Comparison of ENCODE assay signal across 25 mouse cellular contexts in the genomic region with DNA sequence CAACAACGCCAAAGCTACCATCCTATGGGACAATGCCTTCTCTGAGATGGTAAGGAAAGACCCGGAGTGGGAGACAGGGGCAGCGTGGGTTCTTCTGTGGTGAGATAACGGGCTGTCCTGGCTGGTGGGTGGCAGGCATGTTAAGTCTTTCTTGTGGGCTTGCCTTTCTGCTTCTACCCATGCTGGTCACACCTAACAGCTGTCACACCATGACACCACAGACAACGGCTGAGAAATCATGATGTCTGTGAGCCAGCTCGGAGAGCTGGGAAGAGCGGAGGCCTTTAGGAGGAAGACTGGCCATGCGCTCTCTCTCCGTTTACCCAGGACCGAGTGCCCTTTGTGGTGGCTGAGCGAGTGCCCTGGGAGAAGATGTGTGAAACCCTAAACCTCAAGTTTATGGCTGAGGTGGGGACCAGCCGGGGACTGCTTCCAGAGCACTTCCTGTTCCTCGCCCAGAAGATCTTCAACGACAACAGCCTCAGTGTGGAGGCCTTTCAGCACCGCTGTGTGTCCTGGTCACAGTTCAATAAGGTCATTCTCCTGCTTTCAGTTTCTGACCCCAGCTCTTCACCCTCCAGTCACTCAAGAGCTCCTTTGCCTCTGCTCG. TPM values are rescaled to one million over a fixed set of nuclear protein-coding genes. Genes with fewer than 3 reads are reported as not detected.
DNase-seq lines count a peak whose midpoint lies in the region; ATAC-seq lines count a peak whose summit lies in the region.
"Had no signal": no experiment of that assay in that cellular context is flagged by ENCODE, and none has a peak within 500 bp of the region (broad histone marks: within the 10 kb centered on the region; RNA-seq: fewer than 3 reads in every experiment).

No protein-coding gene starts in this region.

- peaks cover 64% of the 10 kb centered on the region for H3K36me3 ChIP-seq in kidney, embryonic 15.5 days
- peaks cover 28% of the 10 kb centered on the region for H3K36me3 ChIP-seq in splenic B cell, adult 2 months (ENCODE audit: control insufficient read depth, insufficient read depth, low read length, poor library complexity, severe bottlenecking)
- H3K36me3 ChIP-seq: midbrain, embryonic 12.5 days; neural tube, embryonic 15.5 days had no signal

- H3K4me3 ChIP-seq in kidney, embryonic 15.5 days (replicated peaks), result no peak overlapping the region
- H3K4me3 ChIP-seq: embryonic facial prominence, embryonic 12.5 days; erythroblast, embryonic 14.5 days; forebrain, embryonic 13.5 days; heart, embryonic 12.5 days; layer of hippocampus, adult 2 months; midbrain, embryonic 12.5 days; neural tube, embryonic 15.5 days had no signal

- H3K27me3 ChIP-seq in kidney, embryonic 15.5 days, result no peaks in the 10 kb centered on the region
- H3K27me3 ChIP-seq in splenic B cell, adult 2 months (ENCODE audit: control insufficient read depth, insufficient read depth, low read length, poor library complexity, severe bottlenecking), result no peaks in the 10 kb centered on the region
- H3K27me3 ChIP-seq: embryonic facial prominence, embryonic 12.5 days; heart, embryonic 12.5 days had no signal

- H3K27ac ChIP-seq in kidney, embryonic 15.5 days, result peak overlapping the region; percentile 30; the same call in 1 of the 2 replicates
- H3K27ac ChIP-seq: embryonic facial prominence, embryonic 12.5 days; forebrain, embryonic 13.5 days; layer of hippocampus, adult 2 months; midbrain, embryonic 12.5 days; neural tube, embryonic 15.5 days had no signal

- H3K9me3 ChIP-seq in kidney, embryonic 15.5 days (replicated peaks), result no peaks in the 10 kb centered on the region
- H3K9me3 ChIP-seq: embryonic facial prominence, embryonic 12.5 days; forebrain, embryonic 13.5 days; heart, embryonic 12.5 days; midbrain, embryonic 12.5 days; neural tube, embryonic 15.5 days had no signal

- no peak for DNase-seq in kidney, postnatal 36 days
- peak; percentile 50 for DNase-seq in splenic B cell, adult 2 months (ENCODE audit: low read depth, low spot score)
- DNase-seq in heart, postnatal 4 days, result no peak
- no peak for DNase-seq in left cerebral cortex, adult 11 months (ENCODE audit: low spot score)
- DNase-seq: adrenal gland, adult 8-10 months; B cell, adult 2 months; cerebellum, adult 9-10 months; heart, postnatal 14 days; lung, embryonic 14.5 days; lung, postnatal 36 days; right cerebral cortex, postnatal 25 days; thymus, postnatal 36 days had no signal

- H3K4me1 ChIP-seq in kidney, embryonic 15.5 days, result peaks cover 34% of the 10 kb centered on the region
- H3K4me1 ChIP-seq: forebrain, embryonic 13.5 days; midbrain, embryonic 12.5 days; neural tube, embryonic 15.5 days had no signal

- H3K9ac ChIP-seq in kidney, embryonic 15.5 days, result no peak overlapping the region
- H3K9ac ChIP-seq: embryonic facial prominence, embryonic 12.5 days; forebrain, embryonic 13.5 days; heart, embryonic 12.5 days; lung, embryonic 14.5 days; midbrain, embryonic 12.5 days; neural tube, embryonic 15.5 days had no signal

- 51% methylated on average over 16 of the region's 16 CpGs for WGBS in kidney, embryonic 15.5 days

- no peak for ATAC-seq in kidney, embryonic 15.5 days (replicated peaks; ENCODE audit: low FRiP score)
- ATAC-seq in common myeloid progenitor, adult 5-6 weeks (replicated peaks; ENCODE audit: low read depth, poor library complexity, severe bottlenecking), result peak; percentile 82
- peak; percentile 67 for ATAC-seq in megakaryocyte progenitor cell, adult 5-6 weeks (replicated peaks; ENCODE audit: poor library complexity)
- ATAC-seq: forebrain, embryonic 13.5 days; hindbrain, embryonic 16.5 days; intestine, postnatal 0 days had no signal

- no peak overlapping the region for H3K4me2 ChIP-seq in kidney, embryonic 15.5 days
- H3K4me2 ChIP-seq: embryonic facial prominence, embryonic 12.5 days; forebrain, embryonic 13.5 days; heart, embryonic 12.5 days; liver, embryonic 11.5 days; lung, embryonic 14.5 days; midbrain, embryonic 12.5 days; neural tube, embryonic 15.5 days had no signal

RNA-seq across cellular contexts. Expression of a gene that starts 11.6 kb away (rescaled TPM):
- polyA plus RNA-seq in kidney, embryonic 15.5 days (2015; fragmentation: Nextera tagmentation; extraction: Ambion mirVana), result 10.9 TPM in 2 replicates
- total RNA-seq in common myeloid progenitor, adult 5-6 weeks (2017), result 20.8 and 22.6 TPM in 2 replicates
- total RNA-seq in megakaryocyte progenitor cell, adult 5-6 weeks (2015), result 15.7 and 19.8 TPM in 2 replicates
- 17.8 and 25.3 TPM in 2 replicates for total RNA-seq in megakaryocyte progenitor cell, adult 5-6 weeks (2017)
- 1 to 10 TPM; 8.9 TPM for total RNA-seq in heart, postnatal 4 days (2021)

RNA-seq across cellular contexts. Expression of a gene that starts 12.3 kb away (rescaled TPM):
- 26.5 and 27.2 TPM in 2 replicates for polyA plus RNA-seq in kidney, embryonic 15.5 days (2015; fragmentation: Nextera tagmentation; extraction: Ambion mirVana)
- 33.1 and 48.3 TPM in 2 replicates for total RNA-seq in common myeloid progenitor, adult 5-6 weeks (2017)
- total RNA-seq in megakaryocyte progenitor cell, adult 5-6 weeks (2015), result 27.3 and 29.6 TPM in 2 replicates
- total RNA-seq in megakaryocyte progenitor cell, adult 5-6 weeks (2017), result 38.9 and 42.7 TPM in 2 replicates
- total RNA-seq in heart, postnatal 4 days (2021), result 10 to 100 TPM; 41.7 to 42.1 TPM

RNA-seq across cellular contexts. Expression of a gene that starts 13.3 kb away (rescaled TPM):
- 27.1 and 30.8 TPM in 2 replicates for polyA plus RNA-seq in kidney, embryonic 15.5 days (2015; fragmentation: Nextera tagmentation; extraction: Ambion mirVana)
- 5.7 and 6.8 TPM in 2 replicates for total RNA-seq in common myeloid progenitor, adult 5-6 weeks (2017)
- 2.4 and 2.6 TPM in 2 replicates for total RNA-seq in megakaryocyte progenitor cell, adult 5-6 weeks (2015)
- total RNA-seq in megakaryocyte progenitor cell, adult 5-6 weeks (2017), result 3.4 and 5.2 TPM in 2 replicates
- 10 to 100 TPM; 13.5 to 14.9 TPM for total RNA-seq in heart, postnatal 4 days (2021)

RNA-seq across cellular contexts. Expression of a gene that starts 34.1 kb away (rescaled TPM):
- 52.4 and 65.0 TPM in 2 replicates for polyA plus RNA-seq in kidney, embryonic 15.5 days (2015; fragmentation: Nextera tagmentation; extraction: Ambion mirVana)
- total RNA-seq in common myeloid progenitor, adult 5-6 weeks (2017), result 0.97 and 3.2 TPM in 2 replicates
- total RNA-seq in megakaryocyte progenitor cell, adult 5-6 weeks (2015), result 9.8 and 10.0 TPM in 2 replicates
- total RNA-seq in megakaryocyte progenitor cell, adult 5-6 weeks (2017), result 4.5 and 7.3 TPM in 2 replicates
- 10 to 100 TPM; 68.8 to 73.0 TPM for total RNA-seq in heart, postnatal 4 days (2021)

RNA-seq across cellular contexts. Expression of a gene that starts 49.9 kb away (rescaled TPM):
- 0.65 and 0.81 TPM in 2 replicates for polyA plus RNA-seq in kidney, embryonic 15.5 days (2015; fragmentation: Nextera tagmentation; extraction: Ambion mirVana)
- total RNA-seq in common myeloid progenitor, adult 5-6 weeks (2017), result not detected in 2 replicates
- total RNA-seq in megakaryocyte progenitor cell, adult 5-6 weeks (2015), result 0.15 TPM in 1 of 2 replicates, not detected in the other
- total RNA-seq in megakaryocyte progenitor cell, adult 5-6 weeks (2017), result 0.03 and 0.37 TPM in 2 replicates
- total RNA-seq in heart, postnatal 4 days (2021), result under 1 TPM; 0.10 to 0.36 TPM
- polyA plus RNA-seq: liver, embryonic 11.5 days had no signal
